Mouse (Mus musculus) brain, embryonic 14.5 days (tissue): Measurements from ENCODE around the gene Acrbp.

ENCODE experiments used
- CTCF ChIP-seq: fragments of 200-500 bp; IDR thresholded peaks from 2 replicates; pipeline ENCODE4 v1.5.1; 2012; ENCODE audit warnings: inconsistent platforms, mild to moderate bottlenecking, moderate library complexity, borderline replicate concordance; ENCODE audit not compliant: insufficient read depth, insufficient read length; ENCODE audit errors: extremely low read depth
- POLR2A ChIP-seq: fragments of 200-500 bp; IDR thresholded peaks from 2 replicates; pipeline ENCODE4 v1.6.1; 2012; ENCODE audit warnings: mild to moderate bottlenecking, inconsistent platforms, borderline replicate concordance; ENCODE audit not compliant: poor library complexity, insufficient read depth, insufficient read length, severe bottlenecking; ENCODE audit errors: extremely low read depth

DNA sequence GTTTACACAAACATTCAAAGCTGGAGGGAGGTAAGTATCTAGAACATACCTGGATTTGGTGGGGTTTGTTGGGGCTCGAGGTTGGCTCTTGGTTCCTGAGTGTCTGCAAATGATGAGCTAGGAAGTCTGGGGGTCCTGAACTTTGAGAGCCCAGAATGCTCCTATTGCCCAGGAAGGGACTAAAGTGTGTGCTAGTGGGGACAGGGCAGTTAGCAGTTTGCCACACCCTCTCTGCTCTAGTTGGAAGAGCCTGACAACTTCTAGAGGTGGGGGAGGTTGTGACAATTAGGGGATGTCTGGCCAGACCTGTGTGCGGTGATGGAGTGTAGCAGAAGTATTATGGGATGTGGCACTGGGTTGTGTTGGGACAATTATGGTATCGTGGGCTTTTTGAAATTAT is 45.4 kb downstream of the Acrbp start:
- no peak for TF ChIP-seq POLR2A
- no peak for TF ChIP-seq CTCF
